Mouse (Mus musculus) left cerebral cortex, postnatal 36 days (tissue): Measurements from ENCODE around the gene Gipr. TPM values are rescaled to one million over a fixed set of nuclear protein-coding genes. Genes with fewer than 3 reads are reported as not detected.

Experiments
- DNase-seq, 2 experiments: peaks; one replicate each; pipeline ENCODE4 v3.0.0; 2021 to 2022; ENCODE audit warnings: low spot score in 2 of 2, mixed read lengths in 1 of 2
- intact Hi-C: fragments of 180-260 bp; cut with DNase I; formaldehyde crosslinking; loops from one replicate; pipeline ENCODE4 v1.15.1; 2025
- total RNA-seq, 2 experiments: library from RNA; stranded (reverse); gene quantifications; 2 replicates each; pipeline ENCODE4 v1.2.3; 2021

Gene Gipr
- 1 to 10 TPM in 1 of 2 experiments, under 1 TPM in 1; 0.89 to 2.6 TPM for total RNA-seq

GRCm38 (mm10) chr7:19165656-19166423 lies at the start of gene Gipr:
Gipr (minus strand) TSS chr7:19166127.
- intact Hi-C loops: no loop called here
- no peak for DNase-seq

DNA sequence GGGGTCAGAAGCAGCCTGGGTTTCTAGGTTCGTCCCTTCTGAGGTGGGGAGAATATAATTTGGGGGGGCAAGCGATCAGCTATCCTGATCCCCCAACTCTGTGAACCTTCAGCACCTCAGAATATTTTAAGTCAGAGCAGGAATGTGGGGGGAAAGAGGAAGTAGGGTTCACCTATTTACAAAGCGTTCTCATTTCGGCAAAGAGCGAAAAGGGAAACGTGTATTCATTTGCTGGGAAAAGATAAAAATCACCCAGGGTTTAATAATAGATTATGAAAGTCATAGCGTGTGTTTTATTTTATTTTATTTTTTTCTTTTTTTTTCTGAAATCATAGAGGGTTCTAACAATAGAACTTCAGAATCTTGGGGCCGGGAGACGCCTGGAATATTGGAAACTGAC lies 49.0 kb upstream of the Gipr start:
- intact Hi-C loops: no loop called here
- no peak for DNase-seq

GRCm38 (mm10) chr7:19214369-19214768 lies 48.4 kb upstream of the Gipr start:
- no peak for DNase-seq
- intact Hi-C loops: no loop called here

- intact Hi-C loops: no loop called here
- DNase-seq: no peak
Observed at GRCm38 (mm10) chr7:19213385-19213784, 47.5 kb upstream of the Gipr start.

- no peak for DNase-seq
- intact Hi-C loops: no loop called here
Observed at GRCm38 (mm10) chr7:19211996-19212755, 46.2 kb upstream of the Gipr start, which contains the start of gene Gpr4. Gpr4 (plus strand) TSS chr7:19212538.

DNA sequence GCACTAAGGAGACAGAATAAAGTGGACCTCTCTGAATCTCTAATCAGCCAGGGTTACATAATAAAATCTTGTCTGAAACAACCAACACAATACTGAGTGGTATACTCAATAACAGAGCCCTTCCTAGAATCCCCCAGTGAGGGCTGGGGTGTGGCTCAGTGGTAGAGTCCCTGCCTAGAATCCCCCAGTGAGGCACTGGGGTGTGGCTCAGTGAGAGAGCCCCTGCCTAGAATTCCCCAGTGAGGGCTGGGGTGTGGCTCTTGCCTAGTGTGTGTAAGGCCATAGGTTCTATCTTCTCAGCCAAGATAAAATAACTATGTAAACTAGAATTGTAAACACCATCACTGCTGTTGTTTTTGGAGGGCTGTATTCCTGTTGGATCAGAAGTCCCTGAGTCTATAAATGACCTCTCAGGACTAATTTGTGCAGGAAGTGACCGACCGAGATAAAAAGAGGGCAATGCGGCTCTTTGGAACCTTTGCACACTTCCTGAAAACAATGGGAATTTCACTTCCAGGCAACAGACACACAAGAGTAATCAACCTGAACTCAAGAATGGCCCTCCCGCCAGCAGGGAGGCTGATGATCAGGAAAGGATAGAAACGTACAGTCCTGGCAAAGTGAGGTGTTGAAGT lies 45.2 kb upstream of the Gipr start:
- intact Hi-C loops: no loop called here

DNA sequence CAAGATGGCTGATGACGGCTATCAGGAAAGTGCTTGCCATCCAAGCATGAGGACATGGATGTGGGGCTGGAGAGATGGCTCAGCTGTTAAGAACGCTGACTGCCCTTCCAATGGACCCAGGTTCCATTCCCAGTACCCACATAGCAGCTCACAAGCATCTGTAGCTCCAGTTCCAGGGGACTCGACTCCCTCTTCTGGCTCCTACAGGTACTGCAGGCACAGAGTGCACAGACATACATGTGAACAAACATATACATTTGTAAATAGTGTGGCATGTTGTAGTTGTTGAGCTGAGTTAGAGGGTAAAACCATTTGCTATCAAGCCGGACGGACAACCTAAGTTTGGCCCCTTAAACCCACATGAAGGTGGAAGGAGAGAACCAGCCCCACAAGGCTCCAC lies 44.1 kb upstream of the Gipr start:
- intact Hi-C loops: no loop called here
- no peak for DNase-seq

More for the DNA sequence above, 45.2 kb upstream of the Gipr start:
- no peak for DNase-seq

- intact Hi-C loops: no loop called here
- DNase-seq: no peak
Observed at GRCm38 (mm10) chr7:19209494-19209893, 43.6 kb upstream of the Gipr start.

DNA sequence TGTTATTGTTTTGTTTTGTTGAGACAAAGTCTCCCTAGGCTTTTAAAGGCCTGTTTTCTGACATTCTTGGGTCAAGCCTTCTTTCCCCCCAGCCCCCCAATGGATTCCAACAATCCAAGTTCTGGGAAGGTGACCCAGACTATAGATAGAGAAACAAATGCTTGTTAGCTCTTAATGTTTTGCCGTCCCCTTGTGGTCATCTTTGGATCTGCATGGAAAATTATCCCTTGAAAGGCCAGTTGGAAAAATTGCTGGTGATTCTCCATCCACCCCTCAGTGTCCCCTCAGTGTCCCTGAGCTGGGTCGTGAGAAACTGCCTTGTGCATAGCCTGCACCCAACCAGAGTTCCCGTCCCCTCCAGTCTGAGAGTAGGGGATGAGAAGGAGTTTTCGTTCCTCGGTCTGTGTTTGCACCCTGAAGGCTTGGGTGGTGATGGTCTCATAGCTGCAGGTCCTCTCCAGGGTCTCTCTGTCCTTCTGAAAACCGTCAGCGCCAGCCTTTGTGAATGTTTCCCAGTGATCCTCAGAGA lies 43.1 kb upstream of the Gipr start:
- peak in 1 of 2 experiments; percentile 24 for DNase-seq
- intact Hi-C loops: no loop called here

DNA sequence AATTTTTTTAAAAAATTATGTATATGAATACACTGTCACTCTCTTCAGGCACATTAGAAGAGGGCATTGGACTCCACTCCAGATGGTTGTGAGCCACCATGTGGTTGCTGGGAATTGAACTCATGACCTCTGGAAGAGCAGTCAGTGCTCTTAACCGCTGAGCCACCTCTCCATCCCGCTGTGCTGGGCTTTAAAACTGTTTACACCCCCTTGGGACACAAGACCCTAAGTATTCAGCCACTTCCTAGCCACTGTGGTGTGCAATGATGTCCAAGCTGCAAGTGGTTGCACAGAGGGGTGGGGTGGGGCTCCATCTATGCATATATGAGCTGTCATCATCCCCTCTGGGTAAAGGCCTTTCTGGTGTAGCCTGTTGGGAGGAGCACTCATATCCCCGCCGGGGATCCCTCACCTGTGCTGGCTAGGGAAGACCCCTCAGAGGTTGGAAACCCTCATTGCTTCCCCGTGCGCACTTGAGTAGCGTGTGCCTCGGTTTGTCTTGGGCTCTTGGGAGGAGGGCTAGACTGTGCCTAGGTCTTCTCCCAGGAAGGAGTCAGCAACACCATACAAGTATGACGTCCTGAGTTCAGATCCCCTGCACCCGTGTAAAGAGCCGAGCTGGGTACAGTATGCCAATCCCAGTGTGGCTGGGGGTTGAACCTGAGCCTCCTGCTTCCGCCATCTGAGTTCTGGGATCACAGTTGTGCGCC lies 42.4 kb upstream of the Gipr start:
- DNase-seq: no peak
- intact Hi-C loops: no loop called here

DNA sequence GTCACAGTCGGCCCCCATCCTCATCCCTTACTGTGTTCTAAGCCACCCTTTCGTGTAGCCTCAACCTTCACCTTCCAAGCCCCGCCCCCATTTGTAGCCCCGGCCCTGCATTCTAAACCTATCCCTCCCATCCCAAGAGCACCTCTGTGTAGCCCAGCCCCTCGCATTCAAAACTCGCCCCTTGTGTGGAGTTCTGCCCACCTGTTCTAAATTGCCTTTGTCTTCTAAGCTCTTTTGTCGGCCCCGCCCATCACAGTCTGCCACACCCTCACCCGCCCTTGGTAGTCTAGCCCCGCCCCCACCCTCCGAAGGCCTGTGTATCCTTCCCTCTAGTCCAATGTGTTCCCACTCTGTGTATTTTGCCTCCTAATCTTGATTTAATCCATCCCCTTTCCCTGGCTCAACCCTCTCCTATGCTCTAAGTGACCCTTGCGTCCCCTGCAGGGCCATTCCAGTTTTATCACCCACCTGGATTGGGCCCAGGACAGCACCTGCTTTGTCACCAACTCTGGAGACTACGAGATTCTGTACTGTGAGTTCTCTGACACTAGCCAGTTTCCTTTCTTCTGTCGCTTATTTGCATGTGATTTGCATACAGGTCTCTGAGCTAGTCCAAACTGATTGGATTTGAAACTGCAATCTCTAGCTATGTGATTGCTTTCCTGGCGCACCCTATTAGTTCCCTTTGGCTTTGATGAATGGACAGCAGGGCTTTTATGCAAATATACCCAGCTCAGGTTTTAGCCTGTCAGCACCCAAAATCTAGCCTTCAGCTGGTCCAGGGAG lies 36.3 kb upstream of the Gipr start:
- DNase-seq: no peak
- intact Hi-C loops: no loop called here

DNA sequence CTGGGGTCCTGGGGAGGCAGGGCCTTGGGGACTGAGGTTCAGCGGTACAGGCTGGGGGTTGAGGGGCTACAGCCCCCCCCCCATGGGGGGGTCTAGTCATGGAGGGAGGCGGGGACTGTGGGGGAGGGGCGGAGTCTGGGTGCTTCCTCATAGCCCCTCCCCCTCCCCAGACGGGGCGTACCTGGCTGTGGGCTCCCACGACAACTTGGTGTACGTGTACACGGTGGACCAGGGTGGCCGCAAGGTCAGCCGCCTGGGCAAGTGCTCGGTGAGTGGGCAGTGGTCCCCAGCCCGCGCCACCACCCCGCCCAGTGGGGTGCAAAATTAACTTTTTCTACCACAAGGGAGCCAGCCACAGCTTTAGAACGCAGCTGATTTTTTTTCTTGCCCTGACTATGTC lies 35.7 kb upstream of the Gipr start:
- intact Hi-C loops: no loop called here
- DNase-seq: no peak

- intact Hi-C loops: no loop called here
- no peak for DNase-seq
Observed at GRCm38 (mm10) chr7:19197985-19198384, 32.1 kb upstream of the Gipr start.

GRCm38 (mm10) chr7:19196676-19197075 lies 30.7 kb upstream of the Gipr start:
- peak in 1 of 2 experiments; percentile 33 for DNase-seq
- intact Hi-C loops: no loop called here

DNA sequence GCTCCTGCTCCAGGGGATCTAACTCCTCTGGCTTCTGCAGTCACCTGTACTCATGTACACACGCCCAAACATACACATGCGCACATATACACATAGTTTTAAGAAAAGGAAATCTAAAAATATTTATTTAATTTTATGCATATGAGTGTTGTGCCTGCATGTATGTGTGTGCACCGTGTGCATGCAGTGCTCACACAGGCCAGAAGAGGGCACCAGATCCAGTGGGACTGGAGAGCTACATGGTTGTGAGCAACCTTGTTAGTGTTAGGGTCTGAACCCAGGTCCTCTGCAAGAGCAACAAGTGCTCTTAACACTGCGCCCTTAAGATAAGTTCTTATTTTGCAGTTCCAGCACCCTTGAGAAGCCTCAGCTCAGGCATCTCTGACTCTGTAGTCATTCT lies 28.7 kb upstream of the Gipr start:
- intact Hi-C loops: no loop called here
- DNase-seq: no peak

DNA sequence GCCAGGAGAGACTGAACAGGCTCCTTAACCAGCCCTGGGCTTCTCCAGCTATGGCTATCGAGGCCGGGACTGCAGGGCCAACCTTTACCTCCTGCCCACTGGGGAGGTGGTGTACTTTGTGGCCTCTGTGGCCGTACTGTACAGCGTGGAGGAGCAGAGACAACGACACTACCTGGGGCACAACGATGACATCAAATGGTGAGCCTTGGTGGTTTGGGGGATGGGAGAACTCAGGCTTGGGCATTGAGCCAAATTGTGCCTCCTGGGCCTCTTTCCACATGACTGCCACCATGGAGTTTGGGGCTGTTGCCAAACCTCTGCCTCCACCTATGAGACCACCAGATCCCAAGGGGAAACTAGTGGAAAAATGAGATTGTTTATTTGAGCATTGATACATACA lies 18.8 kb upstream of the Gipr start:
- intact Hi-C loops: no loop called here
- DNase-seq: no peak

DNA sequence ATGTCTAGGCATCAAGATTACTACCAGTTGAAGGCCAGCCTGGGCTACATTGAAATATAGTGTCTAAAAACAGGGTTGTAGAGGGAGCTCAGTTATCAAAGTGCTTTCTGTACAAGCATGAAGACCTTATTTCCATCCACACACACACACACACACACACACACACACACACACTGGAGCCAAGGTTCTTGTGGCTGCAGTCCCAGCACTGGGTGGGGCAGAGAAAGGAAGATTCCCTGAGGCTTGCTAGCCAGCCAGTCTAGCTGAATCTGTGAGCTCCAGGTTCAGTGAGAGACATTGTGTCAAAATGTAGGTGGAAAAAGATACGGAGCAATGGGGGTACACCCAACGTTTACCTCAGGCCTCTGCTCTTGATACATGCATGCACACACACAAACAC lies 18.3 kb upstream of the Gipr start:
- DNase-seq: no peak
- intact Hi-C loops: no loop called here

DNA sequence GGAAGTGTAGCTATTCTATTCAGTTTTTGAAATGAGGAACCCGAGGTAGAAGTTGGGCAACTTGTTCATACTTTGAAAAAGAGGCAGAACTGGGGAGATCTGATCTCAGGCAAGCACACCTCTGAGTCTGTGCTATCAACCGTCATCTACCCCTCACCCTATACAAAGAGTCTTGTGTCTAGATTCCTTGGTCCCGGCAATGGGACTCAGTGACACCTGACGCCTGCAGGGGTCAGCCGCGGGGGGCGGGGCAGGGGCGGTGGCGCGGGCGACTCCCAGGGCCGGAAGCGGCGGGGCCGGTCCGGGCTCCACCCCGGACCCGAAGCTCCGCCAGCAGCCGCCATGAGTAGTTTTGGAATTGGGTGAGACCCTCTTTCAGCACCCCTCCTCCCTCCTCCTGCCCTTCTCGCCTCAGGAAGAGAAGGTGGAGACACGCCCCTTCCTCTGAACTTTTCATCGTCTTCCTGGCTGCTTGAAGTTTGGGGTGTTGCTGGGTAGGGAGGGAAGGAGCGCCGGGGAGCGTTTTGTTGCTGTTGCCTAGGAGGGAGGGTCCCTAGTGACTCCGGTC lies 15.0 kb upstream of the Gipr start:
- intact Hi-C loops: no loop called here
- DNase-seq: no peak

- DNase-seq: no peak
- intact Hi-C loops: loop anchor here (5.0 kb wide), 1 partner anchor 162 kb away; the partner anchor contains the start of gene Ercc1
Observed at GRCm38 (mm10) chr7:19179936-19180335, 14.0 kb upstream of the Gipr start.
